Mouse (Mus musculus) liver, adult 2 months (tissue): ENCODE measurements around the gene Pard3. TPM values are rescaled to one million over a fixed set of nuclear protein-coding genes. Genes with fewer than 3 reads are reported as not detected.

Experiments used
- DNase-seq: peaks from one replicate; pipeline ENCODE4 v3.0.0-alpha.2; 2011; ENCODE audit warnings: low read depth, low spot score; ENCODE audit errors: extremely low read depth
- H3K27ac ChIP-seq: fragments of 200-500 bp; replicated peaks from 2 replicates; pipeline ENCODE4 v1.5.1; 2012; ENCODE audit warnings: low read depth, mild to moderate bottlenecking, control low read depth, inconsistent platforms, low read length; ENCODE audit not compliant: insufficient read depth
- H3K27me3 ChIP-seq: fragments of 200-500 bp; 2 replicates; pipeline ENCODE4 v1.6.1; 2012; ENCODE audit warnings: mild to moderate bottlenecking, moderate library complexity, low read length, inconsistent platforms; ENCODE audit not compliant: control insufficient read depth, insufficient read depth
- H3K36me3 ChIP-seq: fragments of 200-500 bp; 2 replicates; pipeline ENCODE4 v1.6.1; 2012; ENCODE audit warnings: low read length, inconsistent platforms; ENCODE audit not compliant: control insufficient read depth, insufficient read depth
- H3K4me1 ChIP-seq: fragments of 200-500 bp; 2 replicates; pipeline ENCODE4 v1.6.1; 2011; ENCODE audit warnings: low read length; ENCODE audit not compliant: control insufficient read depth, insufficient read depth
- H3K4me3 ChIP-seq: fragments of 200-500 bp; 2 replicates; pipeline ENCODE4 v1.5.1; 2011; ENCODE audit warnings: low read depth, mild to moderate bottlenecking, control low read depth, low read length, moderate library complexity; ENCODE audit not compliant: insufficient read depth
- H3K79me2 ChIP-seq: fragments of 200-500 bp; 2 replicates; pipeline ENCODE4 v1.6.1; 2012; ENCODE audit warnings: inconsistent platforms, mild to moderate bottlenecking, low read length, moderate library complexity; ENCODE audit not compliant: control insufficient read depth, insufficient read depth
- H3K9ac ChIP-seq: fragments of 200-500 bp; 2 replicates; pipeline ENCODE4 v1.6.1; 2012; ENCODE audit warnings: low read depth, mild to moderate bottlenecking, control low read depth, inconsistent platforms, low read length
- CTCF ChIP-seq: fragments of 200-500 bp; IDR thresholded peaks from 2 replicates; pipeline ENCODE4 v1.5.1; 2011; ENCODE audit warnings: low read depth, low read length, control low read depth
- POLR2A ChIP-seq: fragments of 200-500 bp; IDR thresholded peaks from 2 replicates; pipeline ENCODE4 v1.6.1; 2011; ENCODE audit warnings: low read length, control low read depth; ENCODE audit not compliant: insufficient read depth; ENCODE audit errors: extremely low read depth
- WGBS: fragments of 180-500 bp; shearing (Covaris S2); methylation state at CpG from one replicate; pipeline ENCODE4 v1.1.7; 2018; 5-methylcytosine and 5-hydroxymethylcytosine counted together
- polyA plus RNA-seq: library from polyadenylated mRNA; depleted of rRNA; stranded (reverse); fragments of >200 nt; gene quantifications from 2 replicates; pipeline ENCODE4 v1.2.3, GENCODE M21; 2012
- total RNA-seq: library from RNA; depleted of rRNA; stranded (reverse); fragments of >200 nt; gene quantifications from 2 replicates; pipeline ENCODE4 v1.2.3, GENCODE M21; 2014

The Pard3 gene
- total and polyA plus RNA-seq, 2 experiments, result 47.4 to 61.4 TPM

- 92% methylated on average over 5 of the region's 5 CpGs for WGBS
- no peaks in the 10 kb centered on the region for H3K27me3 ChIP-seq
- H3K27ac ChIP-seq, result no peak overlapping the region
- H3K79me2 ChIP-seq, result peaks cover 16% of the 10 kb centered on the region
- H3K4me1 ChIP-seq, result no peaks in the 10 kb centered on the region; the same call in 1 of the 2 replicates
- DNase-seq, result no peak
- peaks cover 3% of the 10 kb centered on the region; the same call in 1 of the 2 replicates for H3K36me3 ChIP-seq
- no peak overlapping the region for H3K9ac ChIP-seq
- no peak overlapping the region for H3K4me3 ChIP-seq
- TF ChIP-seq POLR2A (no peak), CTCF (no peak)
These were observed 257.2 kb downstream of the Pard3 start for GRCm38 (mm10) chr8:127320930-127321329.

GRCm38 (mm10) chr8:127323583-127324360 lies 260.1 kb downstream of the Pard3 start:
- TF ChIP-seq POLR2A (no peak), CTCF (no peak)
- Histone ChIP-seq H3K27ac (no peak overlapping the region), H3K4me1 (no peaks in the 10 kb centered on the region), H3K4me3 (no peak overlapping the region), H3K36me3 (peaks cover 3% of the 10 kb centered on the region; the same call in 1 of the 2 replicates), H3K9ac (no peak overlapping the region), H3K79me2 (peaks cover 8% of the 10 kb centered on the region), H3K27me3 (no peaks in the 10 kb centered on the region)
- WGBS, result 95% methylated on average over 10 of the region's 10 CpGs
- DNase-seq, result no peak

GRCm38 (mm10) chr8:127324836-127325570 lies 261.3 kb downstream of the Pard3 start:
- 77% methylated on average over 3 of the region's 3 CpGs for WGBS

DNA sequence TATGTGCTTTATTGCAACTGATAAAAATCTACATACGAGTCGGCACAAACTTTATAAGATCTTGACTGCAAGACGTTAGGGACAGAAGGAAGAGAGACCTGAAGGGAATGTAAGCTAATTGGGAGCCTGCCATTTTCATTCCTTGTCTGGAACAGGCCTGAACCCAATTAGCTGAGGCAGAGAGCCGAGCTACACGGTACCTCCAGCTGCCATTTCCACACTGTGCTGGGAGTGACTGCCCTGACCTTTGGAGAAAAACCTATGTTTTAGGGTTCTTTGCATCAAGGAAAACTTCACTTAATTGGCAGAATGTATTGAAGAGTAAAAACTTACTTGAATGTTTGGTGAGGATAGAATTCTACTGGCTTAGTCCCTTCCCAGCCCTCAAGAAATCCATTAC lies 262.1 kb downstream of the Pard3 start:
- no peak overlapping the region for H3K4me3 ChIP-seq
- H3K9ac ChIP-seq, result no peak overlapping the region
- WGBS, result 69% methylated on average over 5 of the region's 5 CpGs
- H3K27ac ChIP-seq, result no peak overlapping the region
- H3K27me3 ChIP-seq, result no peaks in the 10 kb centered on the region
- no peak for DNase-seq
- H3K79me2 ChIP-seq, result peaks cover 7% of the 10 kb centered on the region; the same call in 1 of the 2 replicates
- H3K4me1 ChIP-seq, result no peaks in the 10 kb centered on the region
- TF ChIP-seq CTCF (no peak), POLR2A (no peak)
- H3K36me3 ChIP-seq, result peaks cover 3% of the 10 kb centered on the region; the same call in 1 of the 2 replicates

More at GRCm38 (mm10) chr8:127324836-127325570, 261.3 kb downstream of the Pard3 start:
- Histone ChIP-seq H3K36me3 (peaks cover 3% of the 10 kb centered on the region; the same call in 1 of the 2 replicates), H3K4me1 (no peaks in the 10 kb centered on the region), H3K9ac (no peak overlapping the region), H3K27ac (no peak overlapping the region), H3K27me3 (no peaks in the 10 kb centered on the region), H3K79me2 (peaks cover 7% of the 10 kb centered on the region; the same call in 1 of the 2 replicates), H3K4me3 (no peak overlapping the region)
- DNase-seq, result no peak
- TF ChIP-seq POLR2A, result no peak
- TF ChIP-seq CTCF, result no peak

- H3K9ac ChIP-seq, result no peak overlapping the region
- no peak overlapping the region for H3K27ac ChIP-seq
- WGBS, result 75% methylated on average over 12 of the region's 12 CpGs
- peaks cover 4% of the 10 kb centered on the region for H3K4me1 ChIP-seq
- no peak overlapping the region for H3K4me3 ChIP-seq
- H3K36me3 ChIP-seq, result no peaks in the 10 kb centered on the region
- no peaks in the 10 kb centered on the region for H3K27me3 ChIP-seq
- peaks cover 11% of the 10 kb centered on the region for H3K79me2 ChIP-seq
- DNase-seq, result no peak
- TF ChIP-seq CTCF (no peak), POLR2A (no peak)
These were observed 266.8 kb downstream of the Pard3 start for GRCm38 (mm10) chr8:127330258-127331187.
